Mouse (Mus musculus) MEL (cell line): ENCODE data around the gene Oxld1. TPM values are rescaled to one million over a fixed set of nuclear protein-coding genes. Genes with fewer than 3 reads are reported as not detected.

Experiments
- DNase-seq: peaks from one replicate; pipeline ENCODE4 v3.0.0; 2011; ENCODE audit warnings: low read depth, low spot score
- H3K27ac ChIP-seq: 2 replicates; pipeline ENCODE4 v1.5.1; 2012; ENCODE audit warnings: low read depth, mild to moderate bottlenecking, control low read depth, low read length, moderate library complexity; ENCODE audit not compliant: control insufficient read depth
- H3K27me3 ChIP-seq, 2 experiments: fragments of 150-350 bp in 1 of 2; sonication (generic) in 1 of 2; 2 replicates each; pipeline ENCODE4 v1.6.1; 2012; ENCODE audit warnings: low read length in 2 of 2, mild to moderate bottlenecking in 2 of 2, improper control_type of control experiment in 1 of 2, moderate library complexity in 1 of 2; ENCODE audit not compliant: insufficient read depth in 2 of 2, control insufficient read depth in 1 of 2
- H3K36me3 ChIP-seq, 2 experiments: 2 replicates each; pipeline ENCODE4 v1.6.1; 2012 to 2014; ENCODE audit warnings: low read length in 2 of 2, improper control_type of control experiment in 1 of 2, inconsistent platforms in 1 of 2, mild to moderate bottlenecking in 1 of 2; ENCODE audit not compliant: insufficient read depth in 2 of 2, control insufficient read depth in 1 of 2
- H3K4me1 ChIP-seq, 2 experiments: fragments of 150-350 bp in 1 of 2; sonication (generic) in 1 of 2; 2 replicates each; pipeline ENCODE4 v1.6.1; 2012; ENCODE audit warnings: low read length in 2 of 2, improper control_type of control experiment in 1 of 2, mild to moderate bottlenecking in 1 of 2; ENCODE audit not compliant: insufficient read depth in 2 of 2, control insufficient read depth in 1 of 2
- H3K4me3 ChIP-seq, 2 experiments: fragments of 150-350 bp in 1 of 2; sonication (generic) in 1 of 2; 2 replicates each; pipeline ENCODE4 v1.5.1; 2012; ENCODE audit warnings: low read depth in 2 of 2, low read length in 2 of 2, mild to moderate bottlenecking in 2 of 2, moderate library complexity in 2 of 2, control low read depth in 1 of 2, improper control_type of control experiment in 1 of 2; ENCODE audit not compliant: control insufficient read depth in 1 of 2, insufficient read depth in 1 of 2
- H3K79me2 ChIP-seq: 2 replicates; pipeline ENCODE4 v1.6.1; 2012; ENCODE audit warnings: mild to moderate bottlenecking, low read length, moderate library complexity; ENCODE audit not compliant: control insufficient read depth, poor library complexity, insufficient read depth
- H3K9ac ChIP-seq: 2 replicates; pipeline ENCODE4 v1.6.1; 2012; ENCODE audit warnings: low read depth, mild to moderate bottlenecking, control low read depth, low read length, moderate library complexity; ENCODE audit not compliant: control insufficient read depth, poor library complexity, severe bottlenecking
- H3K9me3 ChIP-seq: fragments of 150-350 bp; sonication (generic); replicated peaks from 2 replicates; pipeline ENCODE4 v1.6.1; 2012; ENCODE audit warnings: mild to moderate bottlenecking, low read length, improper control_type of control experiment, moderate library complexity; ENCODE audit not compliant: insufficient read depth
- CHD1 ChIP-seq: IDR thresholded peaks from 2 replicates; pipeline ENCODE4 v1.6.1; 2012; ENCODE audit warnings: low read depth, mild to moderate bottlenecking, inconsistent platforms, low read length, improper control_type of control experiment
- CTCF ChIP-seq, 3 experiments: IDR thresholded peaks in 2 of 3; conservative IDR thresholded peaks in 1 of 3; 2 replicates each; pipeline ENCODE4 v1.5.1; 2011 to 2012; ENCODE audit warnings: low read length in 3 of 3, low read depth in 2 of 3, mild to moderate bottlenecking in 2 of 3, improper control_type of control experiment in 1 of 3, inconsistent platforms in 1 of 3, mixed read lengths in 1 of 3, moderate library complexity in 1 of 3; ENCODE audit not compliant: control insufficient read depth in 1 of 3, insufficient read depth in 1 of 3, poor library complexity in 1 of 3, severe bottlenecking in 1 of 3
- E2F4 ChIP-seq: IDR thresholded peaks from 2 replicates; pipeline ENCODE4 v1.6.1; 2011; ENCODE audit warnings: low read depth, low read length, improper control_type of control experiment, borderline replicate concordance
- GATA1 ChIP-seq: IDR thresholded peaks from 2 replicates; pipeline ENCODE4 v1.6.1; 2011; ENCODE audit warnings: low read depth, low read length, improper control_type of control experiment
- HCFC1 ChIP-seq: IDR thresholded peaks from 2 replicates; pipeline ENCODE4 v1.6.1; 2012; ENCODE audit warnings: low read depth, mild to moderate bottlenecking, inconsistent platforms, low read length, improper control_type of control experiment, moderate library complexity
- JUND ChIP-seq: IDR thresholded peaks from 2 replicates; pipeline ENCODE4 v1.6.1; 2011; ENCODE audit warnings: low read depth, mild to moderate bottlenecking, improper control_type of control experiment, low read length
- MYB ChIP-seq: IDR thresholded peaks from 2 replicates; pipeline ENCODE4 v1.6.1; 2011; ENCODE audit warnings: mild to moderate bottlenecking, low read depth, low read length, improper control_type of control experiment
- MYC ChIP-seq: IDR thresholded peaks from 2 replicates; pipeline ENCODE4 v1.6.1; 2011; ENCODE audit warnings: low read depth, mild to moderate bottlenecking, low read length, improper control_type of control experiment, moderate library complexity
- NRF1 ChIP-seq: IDR thresholded peaks from 2 replicates; pipeline ENCODE4 v1.6.1; 2014; ENCODE audit warnings: low read depth, mild to moderate bottlenecking, inconsistent platforms, low read length, improper control_type of control experiment, moderate library complexity; ENCODE audit not compliant: poor library complexity, insufficient read depth, severe bottlenecking
- POLR2A ChIP-seq, 2 experiments: IDR thresholded peaks; 2 replicates each; pipeline ENCODE4 v1.6.1; 2011 to 2012; ENCODE audit warnings: low read length in 2 of 2, mild to moderate bottlenecking in 2 of 2, control low read depth in 1 of 2, improper control_type of control experiment in 1 of 2, low read depth in 1 of 2, moderate library complexity in 1 of 2; ENCODE audit not compliant: control insufficient read depth in 1 of 2, insufficient read depth in 1 of 2, poor library complexity in 1 of 2
- POLR2AphosphoS2 ChIP-seq: IDR thresholded peaks from 2 replicates; pipeline ENCODE4 v1.6.1; 2011; ENCODE audit warnings: low read length, improper control_type of control experiment
- RCOR1 ChIP-seq: IDR thresholded peaks from 2 replicates; pipeline ENCODE4 v1.6.1; 2012; ENCODE audit warnings: low read depth, mild to moderate bottlenecking, inconsistent platforms, low read length, improper control_type of control experiment
- SIN3A ChIP-seq: IDR thresholded peaks from 2 replicates; pipeline ENCODE4 v1.6.1; 2012; ENCODE audit warnings: low read length, improper control_type of control experiment, inconsistent platforms
- SMC3 ChIP-seq: IDR thresholded peaks from 2 replicates; pipeline ENCODE4 v1.6.1; 2011; ENCODE audit warnings: low read depth, low read length, improper control_type of control experiment
- TAL1 ChIP-seq: IDR thresholded peaks from 2 replicates; pipeline ENCODE4 v1.6.1; 2012; ENCODE audit warnings: mild to moderate bottlenecking, inconsistent platforms, low read length, moderate library complexity, mixed read lengths
- TCF12 ChIP-seq: IDR thresholded peaks from 2 replicates; pipeline ENCODE4 v1.6.1; 2014; ENCODE audit warnings: low read depth, mild to moderate bottlenecking, inconsistent platforms, low read length, improper control_type of control experiment, moderate library complexity
- UBTF ChIP-seq: IDR thresholded peaks from 2 replicates; pipeline ENCODE4 v1.6.1; 2012; ENCODE audit warnings: low read depth, mild to moderate bottlenecking, inconsistent platforms, low read length, improper control_type of control experiment, moderate library complexity, borderline replicate concordance; ENCODE audit not compliant: insufficient read depth
- ZMIZ1 ChIP-seq: IDR thresholded peaks from 2 replicates; pipeline ENCODE4 v1.6.1; 2012; ENCODE audit warnings: low read depth, mild to moderate bottlenecking, inconsistent platforms, low read length, improper control_type of control experiment, moderate library complexity
- polyA plus RNA-seq, 2 experiments: library from polyadenylated mRNA; stranded (reverse) in 1 of 2; unstranded in 1 of 2; fragments of >175 nt in 1 of 2; fragments of >200 nt in 1 of 2; gene quantifications; 2 replicates each; pipeline versions ENCODE4 v1.2.1 to v1.2.4; 2012; ENCODE audit warnings: low replicate concordance in 2 of 2, low read depth in 1 of 2; ENCODE audit not compliant: insufficient read length in 2 of 2, insufficient read depth in 1 of 2, missing spikeins in 1 of 2
- total RNA-seq: library from RNA; depleted of rRNA; stranded (reverse); fragments of 300-350 nt; gene quantifications from 2 replicates; pipeline ENCODE4 v1.2.3, GENCODE M21; 2012

The Oxld1 gene
- total and polyA plus RNA-seq, 3 experiments, result 15.9 to 17.5 TPM; not detected in 1

GRCm38 (mm10) chr11:120501018-120501417 is 43.1 kb upstream of the Oxld1 start:
- H3K36me3 ChIP-seq, result no peaks in the 10 kb centered on the region
- H3K27me3 ChIP-seq, result no peaks in the 10 kb centered on the region; a peak in 1 of 4 replicates
- no peaks in the 10 kb centered on the region for H3K79me2 ChIP-seq
- H3K4me1 ChIP-seq, result no peaks in the 10 kb centered on the region
- TF ChIP-seq NRF1 (no peak), MYC (no peak), POLR2AphosphoS2 (peak; percentile 41)
- no peak overlapping the region for H3K9ac ChIP-seq
- no peak overlapping the region for H3K4me3 ChIP-seq
- DNase-seq, result no peak
- H3K9me3 ChIP-seq, result no peaks in the 10 kb centered on the region
- no peak overlapping the region for H3K27ac ChIP-seq

GRCm38 (mm10) chr11:120500357-120500756 is 42.5 kb upstream of the Oxld1 start:
- Histone ChIP-seq H3K27me3 (no peaks in the 10 kb centered on the region; a peak in 1 of 4 replicates), H3K79me2 (no peaks in the 10 kb centered on the region), H3K27ac (no peak overlapping the region), H3K4me3 (no peak overlapping the region), H3K4me1 (no peaks in the 10 kb centered on the region), H3K9ac (no peak overlapping the region), H3K9me3 (no peaks in the 10 kb centered on the region), H3K36me3 (no peaks in the 10 kb centered on the region)
- TF ChIP-seq MYB (no peak), NRF1 (no peak), SIN3A (no peak), CHD1 (no peak), RCOR1 (peak; percentile 78), JUND (no peak), ZMIZ1 (0 out of 2 replicates have a peak, but pooled peaks have one; percentile 44), POLR2AphosphoS2 (peak; percentile 70; the same call in 1 of the 2 replicates), TCF12 (0 out of 2 replicates have a peak, but pooled peaks have one; percentile 21), HCFC1 (no peak), SMC3 (no peak), CTCF (IDR thresholded peaks at IDR 0.05 in 2 of 3, conservative IDR thresholded peaks at IDR 0.05 in 1 of 3; ENCODE audit: control insufficient read depth in 1 of 3, insufficient read depth in 1 of 3, low read depth in 2 of 3, low read length in 3 of 3, poor library complexity in 1 of 3, severe bottlenecking in 1 of 3) (no peak), GATA1 (peak; percentile 29; the same call in 1 of the 2 replicates), TAL1 (peak; percentile 33)
- DNase-seq, result no peak

- H3K4me3 ChIP-seq, result no peak overlapping the region
- H3K9me3 ChIP-seq, result no peaks in the 10 kb centered on the region
- DNase-seq, result no peak
- no peaks in the 10 kb centered on the region for H3K4me1 ChIP-seq
- H3K9ac ChIP-seq, result no peak overlapping the region
- no peak overlapping the region for H3K27ac ChIP-seq
- TF ChIP-seq POLR2A (IDR thresholded peaks at IDR 0.05; ENCODE audit: control insufficient read depth in 1 of 2, insufficient read depth in 1 of 2, low read depth in 1 of 2, low read length in 2 of 2, poor library complexity in 1 of 2) (peak in 1 of 2 experiments; percentile 41; a peak in 1 of 4 replicates), E2F4 (0 out of 2 replicates have a peak, but pooled peaks have one; percentile 22), UBTF (no peak)
- no peaks in the 10 kb centered on the region for H3K36me3 ChIP-seq
- H3K27me3 ChIP-seq, result no peaks in the 10 kb centered on the region; a peak in 1 of 4 replicates
- H3K79me2 ChIP-seq, result no peaks in the 10 kb centered on the region
These were observed 42.0 kb upstream of the Oxld1 start for GRCm38 (mm10) chr11:120499894-120500293.
